Mouse (Mus musculus) bone marrow macrophage, adult 2 months (primary cell): ENCODE data around the gene Bicc1.

Experiments used
- CTCF ChIP-seq: IDR thresholded peaks from 2 replicates; pipeline ENCODE4 v1.5.1; 2012; ENCODE audit warnings: low read depth, mild to moderate bottlenecking, low read length, moderate library complexity
- POLR2A ChIP-seq: IDR thresholded peaks from 2 replicates; pipeline ENCODE4 v1.6.1; 2012; ENCODE audit warnings: mild to moderate bottlenecking, low read depth, low read length, borderline replicate concordance

- TF ChIP-seq CTCF (no peak), POLR2A (no peak)
Measured at GRCm38 (mm10) chr10:70963599-70964193, 195.8 kb downstream of the Bicc1 start.
